Mouse (Mus musculus) cerebellum, postnatal 36 days (tissue): ENCODE measurements around the gene Plac1.

Experiments used
- DNase-seq, 2 experiments: peaks; one replicate each; pipeline ENCODE4 v3.0.0; 2021 to 2022; ENCODE audit warnings: mixed read lengths in 2 of 2

Plac1 gene

DNA sequence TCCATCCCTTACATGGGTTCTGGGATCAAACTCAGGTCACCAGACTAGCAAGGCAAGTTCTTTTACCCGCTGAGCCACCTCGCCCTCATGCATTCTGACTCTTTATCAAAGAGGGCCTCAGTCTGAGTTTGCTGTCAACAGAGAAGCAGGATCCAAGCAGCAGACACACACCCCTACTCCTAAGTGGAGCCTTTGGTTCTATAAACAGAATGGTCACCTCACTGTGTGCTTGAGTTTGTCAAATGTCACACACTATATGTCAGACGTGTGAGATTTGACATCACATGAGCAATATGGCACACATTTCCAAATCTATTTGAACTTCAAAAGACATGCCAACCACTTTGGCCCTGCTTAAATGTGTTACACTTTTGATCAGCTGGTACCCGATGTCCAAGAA lies 42.2 kb downstream of the Plac1 start:
- DNase-seq = no peak

DNA sequence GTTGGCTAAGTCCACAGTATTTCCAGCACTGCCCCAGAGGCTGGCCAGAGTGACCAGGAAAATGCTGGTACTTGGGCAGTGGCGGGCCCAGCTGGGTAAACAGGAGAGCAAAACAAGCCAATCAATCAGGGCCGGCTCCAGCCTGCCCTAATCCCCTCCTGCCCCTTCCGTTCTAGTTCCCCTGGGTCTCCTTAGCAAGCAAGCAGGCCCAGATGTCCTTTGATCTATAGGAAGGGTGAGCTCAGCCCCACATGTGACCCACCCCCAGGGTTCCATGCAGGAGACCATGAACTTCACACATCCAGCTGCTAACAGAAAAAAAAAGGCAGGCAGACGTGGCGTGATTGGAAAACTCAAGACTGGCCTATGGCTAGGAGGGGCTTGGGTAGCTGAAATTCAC lies 43.5 kb downstream of the Plac1 start:
- no peak for DNase-seq

DNA sequence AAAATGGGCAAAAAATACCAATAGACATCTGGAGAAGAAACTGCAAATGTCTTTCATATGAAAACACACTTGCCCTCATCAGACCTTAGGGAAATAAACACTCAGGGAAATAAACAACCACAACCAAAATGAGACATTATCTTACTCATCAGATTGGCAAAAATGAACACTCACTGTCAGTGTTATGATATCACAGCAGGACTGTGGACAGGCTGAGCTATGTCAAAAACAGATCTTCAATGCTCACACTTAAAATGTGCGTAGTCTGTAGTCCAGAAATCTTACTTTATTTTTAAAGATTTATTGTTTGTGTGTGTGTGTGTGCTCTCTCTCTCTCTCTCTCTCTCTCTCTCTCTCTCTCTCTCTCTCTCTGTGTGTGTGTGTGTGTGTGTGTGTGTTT lies 51.2 kb downstream of the Plac1 start:
- DNase-seq = no peak

DNA sequence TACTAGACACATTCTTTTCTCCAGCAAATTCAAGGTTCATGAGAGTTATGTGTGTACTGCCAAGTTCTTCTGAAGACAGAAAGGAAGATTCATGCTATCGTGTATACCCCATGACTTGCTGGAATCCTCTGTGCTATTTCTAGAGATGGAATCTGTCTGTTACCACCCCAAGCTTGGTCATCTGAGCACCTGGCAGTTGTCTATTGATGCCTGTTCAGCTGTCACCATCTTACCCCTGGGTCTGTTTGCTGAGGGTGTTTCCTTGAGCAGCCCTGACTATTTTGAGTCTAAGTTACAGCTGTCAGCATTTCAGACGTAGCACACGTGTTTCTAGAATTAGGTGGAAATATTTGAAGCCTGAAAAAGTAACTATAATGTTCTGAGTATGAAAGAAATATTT lies 60.1 kb downstream of the Plac1 start:
- DNase-seq = no peak

DNA sequence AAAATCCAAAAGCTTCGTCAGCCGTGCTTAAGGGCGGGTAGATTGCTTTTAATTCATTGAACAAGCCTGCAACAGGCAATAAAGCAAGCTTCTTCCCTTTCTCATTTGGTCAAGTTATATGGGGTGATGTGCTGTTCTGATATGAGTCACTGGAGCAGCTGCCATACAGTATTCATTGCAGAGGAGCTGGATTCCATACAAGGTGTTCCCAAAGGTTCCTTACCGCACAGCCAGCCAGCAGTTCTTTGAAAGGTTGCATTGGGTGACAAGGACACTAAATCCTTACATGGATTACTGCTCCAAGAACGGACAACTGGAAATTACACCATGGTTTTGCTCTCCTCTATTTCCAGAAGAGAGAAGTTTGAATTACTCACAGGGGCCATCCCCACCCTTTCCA lies 63.6 kb downstream of the Plac1 start:
- DNase-seq = no peak

DNA sequence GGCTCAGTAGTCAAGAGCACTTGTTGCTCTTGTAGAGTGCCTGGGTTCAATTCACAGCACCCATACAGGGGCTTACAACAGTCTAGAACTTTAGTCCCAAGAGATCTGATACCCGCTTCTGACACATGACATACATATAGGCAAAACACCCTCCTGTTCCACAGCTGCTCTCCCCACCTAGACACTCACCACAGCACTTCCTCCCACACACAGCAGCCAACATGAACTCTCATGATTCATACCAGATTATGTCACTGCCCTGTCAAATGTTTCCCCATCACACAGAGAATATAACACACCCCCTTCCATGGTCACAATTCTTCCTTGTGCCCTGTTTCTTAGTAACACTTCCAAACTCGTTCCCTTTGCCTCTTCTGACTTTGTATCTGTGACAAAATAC lies 71.3 kb downstream of the Plac1 start:
- DNase-seq = no peak

DNA sequence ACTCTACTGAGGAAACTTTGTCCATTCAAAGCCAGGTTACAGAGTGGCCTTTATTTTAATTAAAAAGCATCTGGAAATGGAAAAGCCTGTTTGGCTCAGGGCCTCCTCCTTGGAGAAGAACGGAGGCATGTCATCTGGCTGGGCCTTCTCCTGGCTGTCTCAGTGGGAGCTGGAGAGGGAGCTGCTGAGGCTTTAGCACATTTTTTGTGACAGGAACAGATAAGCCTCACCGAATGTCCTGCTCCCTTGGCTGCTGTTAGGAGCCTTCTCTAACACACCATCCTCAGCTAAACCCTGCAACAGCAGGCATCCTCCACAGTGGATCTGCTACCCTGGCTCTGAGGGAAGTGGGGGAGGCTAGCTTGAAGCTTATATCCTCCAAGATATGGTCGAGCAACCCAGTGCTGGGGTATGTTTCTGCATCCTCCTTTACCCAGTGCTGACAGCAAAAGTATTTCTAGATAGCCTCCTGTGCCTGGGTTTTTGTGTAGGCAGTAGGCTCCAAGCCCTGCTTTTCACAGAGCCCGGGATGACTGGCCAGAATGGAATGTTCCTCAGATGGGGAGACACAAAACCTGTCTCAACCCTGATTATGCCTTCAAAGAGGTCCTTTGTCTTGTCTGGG lies 72.9 kb downstream of the Plac1 start:
- no peak for DNase-seq

DNA sequence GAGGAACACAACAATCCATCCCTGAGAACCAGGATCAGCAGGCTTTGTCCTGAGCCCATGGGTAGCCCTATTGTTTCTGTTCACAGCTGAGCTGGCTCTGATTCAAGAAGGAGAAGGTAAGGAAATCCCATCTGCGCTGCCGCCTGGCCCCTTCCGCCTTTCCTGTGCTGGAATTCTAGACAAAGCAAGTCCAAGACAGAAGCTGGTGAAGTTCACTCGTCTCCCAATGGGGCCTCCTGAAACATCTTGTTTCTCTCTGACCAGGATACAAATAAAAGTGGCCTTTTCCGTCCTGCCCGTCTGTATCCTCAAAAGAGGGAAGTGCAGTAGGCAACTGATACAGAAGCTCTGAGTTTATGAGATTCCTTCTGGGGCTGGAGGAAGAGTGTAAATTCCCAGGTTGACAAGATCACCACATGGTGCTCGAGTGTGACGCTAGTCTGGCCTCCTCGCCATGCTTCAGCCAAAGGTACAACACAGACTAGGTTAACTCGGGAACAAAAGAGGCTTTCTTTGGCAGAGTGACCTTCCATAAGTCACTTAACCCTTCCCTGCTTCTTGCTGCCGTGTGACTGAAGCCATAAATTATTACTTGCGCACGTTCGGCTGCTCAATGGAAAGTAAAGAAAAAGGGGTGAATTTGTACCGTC lies 73.5 kb downstream of the Plac1 start:
- DNase-seq = no peak

DNA sequence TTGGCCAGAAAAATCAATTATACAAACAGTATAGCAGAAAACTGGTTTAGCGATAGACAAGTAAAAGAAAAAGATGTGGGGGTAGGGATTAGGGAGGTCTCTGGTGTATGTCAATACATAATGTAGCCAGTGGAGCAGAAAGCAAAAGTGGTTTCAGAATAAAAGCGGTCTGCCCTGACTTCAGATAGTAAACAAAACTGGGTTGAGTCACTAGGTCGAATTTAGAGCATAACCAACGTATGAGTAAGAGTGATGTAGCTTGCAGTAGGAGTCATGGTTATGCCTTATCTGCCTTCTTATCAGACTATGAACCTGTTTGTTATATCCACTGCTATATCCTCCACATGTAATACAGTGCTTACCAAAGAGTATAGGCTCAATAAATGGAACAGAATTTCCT lies 77.3 kb downstream of the Plac1 start:
- DNase-seq = no peak

DNA sequence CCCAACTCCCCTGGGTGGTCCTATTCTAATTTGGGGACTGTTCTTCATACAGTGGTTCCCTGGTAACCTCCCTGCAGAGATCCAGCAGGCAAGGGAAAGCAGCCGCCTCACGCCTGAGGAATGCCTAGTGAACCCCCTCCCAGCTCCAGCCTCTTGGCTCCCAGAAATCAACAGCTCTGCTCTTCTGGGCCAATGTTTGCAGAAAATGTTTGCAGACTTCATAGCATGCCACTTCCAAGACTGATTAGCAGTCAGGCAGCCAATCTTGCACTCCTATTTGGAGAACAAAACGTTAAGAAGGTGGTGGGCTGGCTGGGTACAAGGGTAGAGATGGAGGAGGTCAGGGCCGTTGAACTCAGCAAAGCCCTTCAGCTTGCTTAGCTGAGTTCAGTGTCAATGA lies 78.3 kb downstream of the Plac1 start:
- no peak for DNase-seq

DNA sequence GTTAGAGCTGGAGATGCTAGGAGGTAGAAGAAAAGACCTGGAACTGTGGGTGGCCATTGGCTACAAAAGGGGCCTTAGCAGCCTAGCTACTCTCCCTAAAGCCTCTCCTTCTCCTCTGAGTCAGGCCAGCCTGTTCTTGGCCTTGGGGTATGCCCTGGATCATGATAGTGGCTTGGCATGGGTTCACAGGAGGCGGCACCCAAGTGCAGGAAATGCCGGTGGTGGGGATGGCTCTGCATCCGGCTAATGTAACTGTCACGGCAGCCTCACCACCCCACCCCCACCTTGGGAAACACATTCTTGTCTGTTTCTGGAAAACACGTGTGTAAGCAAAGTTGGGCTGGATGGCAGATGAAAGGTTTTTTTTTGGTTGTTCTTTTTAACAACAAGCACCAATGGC lies 78.8 kb downstream of the Plac1 start:
- no peak for DNase-seq

DNA sequence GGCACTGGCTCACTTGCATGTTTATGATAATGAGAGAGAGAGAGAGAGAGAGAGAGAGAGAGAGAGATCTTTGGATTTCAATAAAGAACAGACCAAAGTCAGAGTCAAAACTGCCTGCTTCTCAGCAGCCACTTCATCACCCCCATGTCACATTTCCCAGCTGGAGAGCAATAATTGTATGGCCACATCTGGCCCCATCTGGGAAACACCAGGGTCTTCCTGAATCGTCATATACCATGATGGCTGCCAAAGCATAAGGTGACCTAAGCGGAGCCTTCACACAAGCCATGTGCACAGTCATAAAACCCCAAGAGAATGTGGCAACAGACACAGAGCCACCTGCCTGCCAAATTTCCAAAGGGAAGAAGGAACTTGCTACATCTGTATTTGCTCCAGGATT lies 91.9 kb downstream of the Plac1 start:
- no peak for DNase-seq

DNA sequence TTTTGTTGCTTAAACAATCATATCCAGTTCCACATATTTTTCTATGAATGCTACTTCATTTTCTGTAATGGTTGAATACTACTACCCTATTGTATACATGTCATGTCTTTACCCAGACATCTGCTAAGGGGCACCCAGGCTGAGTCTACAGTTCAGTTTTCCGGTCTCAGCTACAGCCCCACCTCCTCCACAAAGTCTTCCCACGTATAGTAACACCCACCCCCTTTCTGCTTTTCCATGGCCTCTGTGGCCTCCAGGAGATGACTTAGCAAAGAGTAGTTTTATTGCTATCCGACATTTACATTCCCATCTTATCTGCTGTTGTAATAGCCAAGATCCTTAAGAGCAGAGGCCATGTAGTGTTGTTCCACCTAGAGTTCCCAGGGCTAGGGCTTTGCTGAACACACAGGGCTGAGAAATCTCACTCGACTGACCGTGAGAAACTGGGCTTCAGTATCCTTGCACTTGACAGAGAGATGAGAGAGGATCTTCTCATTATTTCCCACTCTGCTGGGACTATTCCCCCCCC lies 93.5 kb downstream of the Plac1 start:
- DNase-seq = no peak

DNA sequence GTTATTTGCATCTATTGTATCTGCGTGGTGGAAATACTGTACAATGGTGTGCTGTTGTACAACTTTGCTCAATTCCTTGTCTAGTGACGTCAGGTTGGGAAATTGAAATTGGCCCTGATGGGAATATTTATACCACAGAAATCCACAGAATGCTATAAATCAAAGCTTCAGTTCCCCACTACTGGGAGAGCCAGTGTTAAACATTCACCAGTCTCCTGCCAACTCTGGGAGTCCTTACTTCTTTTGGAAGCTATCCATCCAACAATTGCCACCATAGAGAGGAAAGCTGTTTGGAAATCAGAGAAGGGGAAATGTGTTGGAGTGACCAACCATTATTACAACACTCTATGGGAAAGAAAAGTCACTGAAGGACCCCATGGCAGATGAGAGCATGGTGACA lies 100.3 kb downstream of the Plac1 start:
- no peak for DNase-seq

DNA sequence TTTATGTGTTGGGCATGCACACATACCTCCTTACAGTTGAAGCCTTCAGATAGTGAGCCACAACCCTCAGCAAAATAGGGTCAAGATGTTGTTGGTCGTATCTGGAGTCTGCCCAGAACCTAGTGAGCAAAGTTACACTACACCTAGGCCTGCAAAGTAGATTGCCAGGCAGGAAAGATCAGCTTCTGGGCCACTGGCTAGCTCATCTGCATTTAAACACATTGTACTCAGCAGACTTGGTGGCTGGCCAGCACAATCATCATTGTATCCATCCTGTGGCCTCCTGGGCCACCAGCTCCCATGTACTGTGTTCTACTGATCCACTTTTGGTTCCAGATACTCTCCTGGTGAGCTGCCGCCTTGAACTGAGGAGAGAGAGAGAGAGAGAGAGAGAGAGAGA lies 102.8 kb downstream of the Plac1 start:
- DNase-seq = no peak

DNA sequence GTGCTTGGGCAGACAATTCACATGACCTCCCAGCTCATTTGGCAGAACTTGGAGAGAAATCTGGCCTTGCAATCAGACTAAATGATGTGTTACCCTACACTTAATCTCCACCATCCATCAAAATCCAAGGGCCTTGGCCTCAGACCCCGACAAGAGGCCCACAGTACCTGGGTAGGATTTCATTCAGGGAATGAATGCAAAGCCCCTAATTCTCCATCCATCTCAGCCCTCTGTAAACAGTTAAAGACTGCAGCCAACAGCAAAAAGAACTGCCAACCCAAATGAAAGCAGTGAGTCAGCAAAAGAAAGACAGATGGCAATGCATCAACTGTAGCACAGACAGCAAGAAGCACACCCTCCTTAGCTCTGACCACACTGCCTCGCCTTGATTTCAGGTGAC lies 110.4 kb downstream of the Plac1 start:
- no peak for DNase-seq

DNA sequence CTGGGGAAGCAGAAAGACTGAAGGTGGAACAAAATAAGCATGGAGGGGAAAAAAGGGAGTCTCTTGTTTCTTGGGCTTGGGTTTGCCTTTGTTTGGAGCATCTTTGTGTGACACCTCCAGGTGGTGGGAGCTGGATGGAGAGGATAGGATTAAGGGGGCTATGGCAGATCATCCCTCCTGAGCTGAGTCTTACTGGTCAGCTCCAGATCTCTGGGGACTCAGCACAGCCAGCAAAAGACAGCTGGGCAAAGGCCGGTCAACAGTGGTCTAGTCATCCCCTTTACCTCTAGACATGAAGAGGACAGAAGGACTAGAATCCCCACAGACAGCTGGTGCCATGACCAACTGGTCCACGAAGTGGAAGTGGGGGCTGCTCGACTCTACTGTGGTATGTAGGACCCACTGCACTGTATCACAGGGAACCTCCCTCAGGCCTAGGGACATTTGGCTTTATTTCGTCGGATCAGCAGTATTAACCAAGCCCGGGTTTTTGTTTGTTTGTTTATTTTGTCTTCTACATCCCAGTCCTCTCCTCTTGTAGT lies 113.3 kb downstream of the Plac1 start:
- DNase-seq = no peak

DNA sequence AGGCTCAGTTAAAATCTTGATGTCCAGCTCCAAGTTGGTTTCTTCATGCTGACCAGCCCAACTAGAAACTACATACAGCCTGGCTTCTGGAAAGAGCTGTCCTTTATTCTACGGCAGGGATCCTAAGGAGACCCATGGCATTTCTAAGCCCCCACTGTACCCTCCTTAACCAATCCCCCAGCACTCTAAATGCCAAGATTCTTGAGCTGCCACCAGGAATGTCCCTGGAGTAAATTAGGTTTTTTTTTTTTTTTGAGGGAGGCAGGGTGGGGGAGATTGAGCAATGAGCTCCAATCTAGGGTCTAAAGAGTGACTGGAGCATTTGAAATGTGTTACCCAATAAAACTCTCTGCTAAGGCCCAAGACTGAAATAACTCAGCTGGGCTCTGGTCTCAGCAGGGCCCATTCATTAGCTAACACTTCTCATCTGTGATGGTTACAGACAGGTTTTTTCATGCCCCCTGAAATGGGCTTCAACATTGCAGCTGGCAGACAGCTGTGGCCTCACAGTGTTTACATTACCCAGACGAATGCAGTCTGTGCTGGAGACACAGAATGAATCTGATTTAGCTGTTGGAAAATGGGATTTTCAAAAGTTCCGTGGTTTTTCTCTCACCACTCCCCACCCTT lies 114.0 kb downstream of the Plac1 start:
- DNase-seq = no peak

DNA sequence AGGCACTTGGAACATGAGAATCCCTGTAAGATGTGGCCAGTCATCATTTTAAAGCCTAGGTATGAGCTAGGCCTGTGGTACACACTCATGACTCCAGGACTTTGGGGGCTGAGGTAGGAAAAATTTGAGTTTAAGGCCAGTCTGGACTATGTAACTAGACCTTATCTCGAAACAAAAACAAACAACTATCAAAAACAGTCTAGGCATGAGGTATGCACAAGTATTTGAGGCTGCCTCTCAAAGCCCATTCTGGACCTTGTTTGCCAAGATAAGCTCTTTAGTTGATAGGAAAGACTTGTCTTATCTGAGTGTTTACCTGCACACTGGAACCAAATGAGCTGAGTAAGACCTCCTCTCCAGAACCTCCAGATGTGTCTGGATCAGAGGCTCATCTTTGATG lies 116.3 kb downstream of the Plac1 start:
- DNase-seq = no peak

DNA sequence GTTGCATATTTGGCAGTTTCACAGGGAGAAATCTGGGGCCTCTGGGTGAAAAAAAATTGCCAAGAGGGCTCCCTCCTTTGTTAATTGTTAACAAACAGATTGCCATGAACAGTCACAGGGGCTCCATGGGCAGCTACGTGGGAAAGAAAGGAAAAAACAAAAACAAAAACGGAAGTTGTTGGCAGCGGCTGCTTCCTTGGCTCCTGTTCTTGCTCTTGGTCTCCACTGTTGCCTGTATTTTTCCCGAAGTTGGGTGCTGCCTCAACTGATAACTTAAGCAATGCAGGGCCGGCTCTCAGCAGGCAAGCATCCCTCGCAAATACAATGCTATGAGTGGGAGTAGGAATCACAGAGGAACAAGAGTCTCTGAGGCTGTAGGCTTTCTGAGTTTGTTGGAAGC lies 121.3 kb downstream of the Plac1 start:
- DNase-seq = no peak

DNA sequence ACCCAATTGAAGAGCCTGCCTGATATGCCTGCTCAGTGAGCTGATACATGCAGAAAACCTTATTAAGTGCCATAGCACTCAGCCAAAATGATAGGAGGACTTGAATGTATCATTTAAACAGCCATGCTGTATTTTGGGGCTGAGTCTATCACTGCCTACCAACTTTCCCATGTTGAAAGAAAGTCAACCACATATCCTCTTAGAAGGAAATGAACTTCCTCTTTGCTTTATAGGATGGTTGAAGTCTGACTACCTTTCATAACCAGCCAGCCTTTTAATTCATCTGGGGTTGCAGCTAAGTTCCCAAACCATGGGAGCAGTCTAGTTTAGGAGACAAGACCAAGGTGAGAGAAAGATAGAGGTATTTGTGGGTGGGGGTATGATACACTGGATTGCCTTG lies 121.9 kb downstream of the Plac1 start:
- no peak for DNase-seq

DNA sequence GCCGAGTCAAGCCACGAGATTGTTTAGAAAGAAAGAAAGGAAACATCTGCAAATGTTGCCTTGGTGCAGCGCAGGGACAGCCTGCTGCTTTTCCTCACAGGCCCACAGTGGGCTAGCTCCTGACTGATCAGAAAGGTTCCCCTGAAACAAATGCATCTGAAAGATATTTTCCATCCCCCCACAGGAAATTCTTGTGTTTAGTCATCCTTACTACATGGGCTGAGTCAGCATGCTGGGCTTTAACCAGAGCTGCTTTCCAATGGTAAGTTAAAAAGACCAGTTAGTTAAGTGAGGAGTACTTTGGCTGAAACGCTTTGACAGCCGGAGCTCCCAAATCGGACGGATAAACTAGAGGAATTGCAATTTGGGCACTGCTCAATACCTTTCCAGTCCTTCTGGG lies 124.9 kb downstream of the Plac1 start:
- DNase-seq = no peak

DNA sequence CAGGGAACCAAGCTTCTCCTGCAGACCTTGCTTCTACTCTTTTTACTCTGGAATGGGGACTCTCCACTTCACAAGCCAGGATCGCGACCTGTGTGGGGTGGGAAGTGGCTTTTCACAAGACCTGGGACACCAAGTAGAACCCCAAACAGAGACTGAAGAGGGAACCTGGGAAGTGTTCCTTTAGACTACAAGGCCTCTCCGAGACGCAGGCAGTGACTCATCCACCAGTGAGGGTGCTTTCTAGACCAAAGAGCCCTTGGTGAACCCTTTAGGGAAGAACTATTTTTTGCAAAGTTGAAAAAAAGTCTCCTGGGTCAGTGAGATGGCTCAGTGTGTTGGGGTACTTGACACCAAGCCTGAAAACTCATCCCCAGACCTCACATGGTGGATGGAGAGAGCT lies 129.8 kb downstream of the Plac1 start:
- DNase-seq = no peak

DNA sequence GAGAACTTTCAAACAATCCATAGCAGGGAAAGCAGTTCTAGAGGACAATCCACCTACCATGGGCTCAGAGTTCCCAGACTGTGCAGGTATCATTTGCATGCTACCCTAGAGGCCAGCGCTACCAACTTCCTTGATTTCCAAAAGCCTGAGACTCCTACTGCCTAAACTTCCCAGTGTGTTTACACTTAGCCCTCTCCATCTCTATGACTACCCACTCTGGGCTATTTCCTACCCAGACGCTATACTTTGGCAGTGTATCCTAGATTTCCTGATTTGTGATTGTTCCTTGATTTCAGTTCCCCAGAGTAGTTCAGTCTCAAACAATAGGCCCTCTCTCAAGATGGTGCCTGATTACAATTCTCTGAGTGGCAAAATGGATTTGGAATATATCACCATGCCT lies 132.8 kb downstream of the Plac1 start:
- DNase-seq = no peak
